ENCODE assay signal across 9 mouse cellular contexts in the genomic region with DNA sequence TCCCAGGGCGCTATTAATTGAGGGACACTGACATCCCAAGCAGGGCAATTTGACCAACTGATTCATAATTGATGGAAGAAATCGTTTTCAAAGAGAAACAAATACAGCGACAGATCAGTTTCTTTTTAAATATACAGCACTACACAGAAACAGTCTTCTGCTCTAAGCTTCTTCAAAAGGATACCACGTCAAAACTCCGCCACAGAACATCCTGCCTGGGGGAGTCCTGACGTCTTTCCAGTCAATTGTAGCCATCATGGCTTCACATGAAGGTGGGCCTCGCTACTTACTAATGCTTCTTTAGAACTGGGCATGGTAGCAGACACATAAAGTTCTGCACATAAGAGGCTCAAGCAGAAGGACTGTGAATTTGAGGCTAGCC. TPM values are rescaled to one million over a fixed set of nuclear protein-coding genes. Genes with fewer than 3 reads are reported as not detected.
DNase-seq lines count a peak whose midpoint lies in the region; ATAC-seq and TF ChIP-seq lines count a peak whose summit lies in the region.
"Had no signal": no experiment of that assay in that cellular context is flagged by ENCODE, and none has a peak within 500 bp of the region (broad histone marks: within the 10 kb centered on the region; RNA-seq: fewer than 3 reads in every experiment).

No protein-coding gene starts in this region.

- 0 out of 4 replicates have a peak, but pooled peaks of 1 of the 2 experiments have one; percentile 4 for TF ChIP-seq EP300 in MEL (IDR thresholded peaks at IDR 0.05; ENCODE audit: low read depth in 1 of 2, low read length in 2 of 2)

- WGBS in heart, embryonic 16.5 days, result 71% methylated on average over 7 of the region's 7 CpGs
- WGBS in hindbrain, embryonic 11.5 days, result 71% methylated on average over 7 of the region's 7 CpGs
- WGBS in midbrain, embryonic 15.5 days, result 49% methylated on average over 7 of the region's 7 CpGs

- H3K36me3 ChIP-seq in heart, embryonic 16.5 days (ENCODE audit: control insufficient read depth, insufficient read depth), result peaks cover 4% of the 10 kb centered on the region; the same call in 1 of the 2 replicates
- H3K36me3 ChIP-seq in MEL (ENCODE audit: control insufficient read depth in 1 of 2, insufficient read depth in 2 of 2, low read length in 2 of 2), result peaks cover 0 to 23% of the 10 kb centered on the region in 2 experiments; a peak in 2 of 4 replicates
- no peaks in the 10 kb centered on the region for H3K36me3 ChIP-seq in hindbrain, embryonic 11.5 days (ENCODE audit: control insufficient read depth, insufficient read depth, low read length)
- no peaks in the 10 kb centered on the region for H3K36me3 ChIP-seq in midbrain, embryonic 15.5 days (replicated peaks)

- H3K4me1 ChIP-seq in heart, embryonic 16.5 days (ENCODE audit: control insufficient read depth, insufficient read depth, low read length), result peaks cover 43% of the 10 kb centered on the region
- H3K4me1 ChIP-seq in MEL (ENCODE audit: control insufficient read depth in 1 of 2, insufficient read depth in 2 of 2, low read length in 2 of 2), result peaks cover 18 to 30% of the 10 kb centered on the region in 2 experiments
- peaks cover 7% of the 10 kb centered on the region for H3K4me1 ChIP-seq in hindbrain, embryonic 11.5 days (replicated peaks; ENCODE audit: control insufficient read depth, insufficient read depth, low read length)
- H3K4me1 ChIP-seq in midbrain, embryonic 15.5 days, result peaks cover 28% of the 10 kb centered on the region

- H3K4me2 ChIP-seq in heart, embryonic 16.5 days (ENCODE audit: low read depth, low read length), result peak overlapping the region; percentile 49
- H3K4me2 ChIP-seq in hindbrain, embryonic 11.5 days (replicated peaks; ENCODE audit: low read depth, low read length), result no peak overlapping the region
- 0 out of 2 replicates have a peak overlapping the region, but pooled peaks have one; percentile 40 for H3K4me2 ChIP-seq in midbrain, embryonic 15.5 days

- H3K27me3 ChIP-seq in heart, embryonic 16.5 days (ENCODE audit: control insufficient read depth, insufficient read depth, low read length), result no peaks in the 10 kb centered on the region
- H3K27me3 ChIP-seq in MEL (ENCODE audit: control insufficient read depth in 1 of 2, insufficient read depth in 2 of 2, low read length in 2 of 2), result no peaks in the 10 kb centered on the region
- no peaks in the 10 kb centered on the region for H3K27me3 ChIP-seq in hindbrain, embryonic 11.5 days (ENCODE audit: control insufficient read depth, insufficient read depth, low read length)
- no peaks in the 10 kb centered on the region for H3K27me3 ChIP-seq in midbrain, embryonic 15.5 days (replicated peaks)

- peaks cover 3% of the 10 kb centered on the region; the same call in 1 of the 2 replicates for H3K79me2 ChIP-seq in MEL (ENCODE audit: control insufficient read depth, insufficient read depth, low read length, poor library complexity)

- ATAC-seq in heart, embryonic 16.5 days (replicated peaks; ENCODE audit: extremely low read depth, insufficient read depth, low FRiP score), result no peak
- no peak for ATAC-seq in hindbrain, embryonic 11.5 days (ENCODE audit: low FRiP score)
- ATAC-seq in midbrain, embryonic 15.5 days (replicated peaks), result no peak

- H3K9me3 ChIP-seq in heart, embryonic 16.5 days (replicated peaks; ENCODE audit: control insufficient read depth, low read length), result no peaks in the 10 kb centered on the region
- H3K9me3 ChIP-seq in MEL (replicated peaks; ENCODE audit: insufficient read depth, low read length), result no peaks in the 10 kb centered on the region
- no peaks in the 10 kb centered on the region for H3K9me3 ChIP-seq in hindbrain, embryonic 11.5 days (ENCODE audit: control insufficient read depth, low read length)
- H3K9me3 ChIP-seq in midbrain, embryonic 15.5 days, result no peaks in the 10 kb centered on the region

- no peak for TF ChIP-seq CTCF in MEL (IDR thresholded peaks at IDR 0.05 in 2 of 3, conservative IDR thresholded peaks at IDR 0.05 in 1 of 3; ENCODE audit: control insufficient read depth in 1 of 3, insufficient read depth in 1 of 3, low read depth in 2 of 3, low read length in 3 of 3, poor library complexity in 1 of 3, severe bottlenecking in 1 of 3)

- peak overlapping the region; percentile 63; the same call in 1 of the 2 replicates for H3K9ac ChIP-seq in heart, embryonic 16.5 days (ENCODE audit: low read length)
- H3K9ac ChIP-seq in MEL (ENCODE audit: control insufficient read depth, low read depth, low read length, poor library complexity, severe bottlenecking), result peak overlapping the region; percentile 78
- H3K9ac ChIP-seq in hindbrain, embryonic 11.5 days (ENCODE audit: low read depth, low read length), result peak overlapping the region; percentile 15
- H3K9ac ChIP-seq in midbrain, embryonic 15.5 days, result peak overlapping the region; percentile 8; the same call in 1 of the 2 replicates

- TF ChIP-seq RAD21 in MEL (IDR thresholded peaks at IDR 0.05; ENCODE audit: low read depth, low read length), result no peak

- no peak overlapping the region for H3K4me3 ChIP-seq in heart, embryonic 16.5 days (ENCODE audit: low read length)
- peak overlapping the region; percentile 54 to 60 for H3K4me3 ChIP-seq in MEL (ENCODE audit: control insufficient read depth in 1 of 2, insufficient read depth in 1 of 2, low read depth in 2 of 2, low read length in 2 of 2)
- H3K4me3 ChIP-seq in hindbrain, embryonic 11.5 days (ENCODE audit: low read depth, low read length), result no peak overlapping the region
- no peak overlapping the region for H3K4me3 ChIP-seq in midbrain, embryonic 15.5 days

- H3K27ac ChIP-seq in heart, embryonic 16.5 days (ENCODE audit: low read length), result peak overlapping the region; percentile 91
- H3K27ac ChIP-seq in MEL (ENCODE audit: control insufficient read depth, low read depth, low read length), result peak overlapping the region; percentile 97
- H3K27ac ChIP-seq in hindbrain, embryonic 11.5 days (ENCODE audit: low read depth, low read length), result peak overlapping the region; percentile 69; the same call in 1 of the 2 replicates
- peak overlapping the region; percentile 72 for H3K27ac ChIP-seq in midbrain, embryonic 15.5 days

- DNase-seq in heart, postnatal 4 days, result no peak
- DNase-seq in MEL (ENCODE audit: low read depth, low spot score), result peak; percentile 72
- DNase-seq in hindbrain, embryonic 11.5 days (ENCODE audit: low spot score), result peak; percentile 22
- DNase-seq in cerebellum, postnatal 14 days, result no peak
- DNase-seq in spleen, postnatal 4 days (ENCODE audit: low spot score in 2 of 2), result no peak
- no peak for DNase-seq in right cerebral cortex, postnatal 10 days (ENCODE audit: low spot score in 2 of 2)
- DNase-seq: cerebellum, postnatal 36 days had no signal

- no peak for TF ChIP-seq POLR2A in MEL (IDR thresholded peaks at IDR 0.05; ENCODE audit: control insufficient read depth in 1 of 2, insufficient read depth in 1 of 2, low read depth in 1 of 2, low read length in 2 of 2, poor library complexity in 1 of 2)

TF ChIP-seq in MEL, 35 proteins besides CTCF, POLR2A, EP300 and RAD21:
- TF ChIP-seq TBP (IDR thresholded peaks at IDR 0.05; ENCODE audit: low read depth, low read length), result peak; percentile 22
- TF ChIP-seq MYB (IDR thresholded peaks at IDR 0.05; ENCODE audit: low read depth, low read length), result no peak
TF ChIP-seq in MEL: peak in this region for 1.

RNA-seq across cellular contexts. Expression of a gene that starts 26.0 kb away (rescaled TPM):
- 37.3 and 38.5 TPM in 2 replicates for polyA plus RNA-seq in heart, embryonic 16.5 days (2015; fragmentation: Nextera tagmentation; extraction: Ambion mirVana)
- 10 to 100 TPM; 23.1 to 26.3 TPM for total RNA-seq in heart, postnatal 4 days (2021)
- 9.7 and 10.2 TPM in 2 replicates for total RNA-seq in MEL (2012; rRNA removed)
- 10 to 100 TPM in 1 of 2 experiments, not detected in 1; 13.6 TPM for polyA plus RNA-seq in MEL (2012; ENCODE audit: insufficient read depth in 1 of 2, insufficient read length in 2 of 2, low read depth in 1 of 2, low replicate concordance in 2 of 2, missing spikeins in 1 of 2)
- polyA plus RNA-seq in hindbrain, embryonic 11.5 days (2014; fragmentation: Nextera tagmentation; extraction: Ambion mirVana), result 46.8 and 55.4 TPM in 2 replicates
- polyA plus RNA-seq in midbrain, embryonic 15.5 days (2015; fragmentation: Nextera tagmentation; extraction: Ambion mirVana), result 28.3 and 30.8 TPM in 2 replicates

RNA-seq across cellular contexts. Expression of a gene that starts 47.1 kb away (rescaled TPM):
- 4.5 and 6.3 TPM in 2 replicates for polyA plus RNA-seq in heart, embryonic 16.5 days (2015; fragmentation: Nextera tagmentation; extraction: Ambion mirVana)
- 10 to 100 TPM; 91.0 to 95.1 TPM for total RNA-seq in heart, postnatal 4 days (2021)
- total RNA-seq in MEL (2012; rRNA removed), result 3.7 and 3.9 TPM in 2 replicates
- 10 to 100 TPM in 1 of 2 experiments, not detected in 1; 11.3 TPM for polyA plus RNA-seq in MEL (2012; ENCODE audit: insufficient read depth in 1 of 2, insufficient read length in 2 of 2, low read depth in 1 of 2, low replicate concordance in 2 of 2, missing spikeins in 1 of 2)
- 5.5 and 6.9 TPM in 2 replicates for polyA plus RNA-seq in hindbrain, embryonic 11.5 days (2014; fragmentation: Nextera tagmentation; extraction: Ambion mirVana)
- polyA plus RNA-seq in midbrain, embryonic 15.5 days (2015; fragmentation: Nextera tagmentation; extraction: Ambion mirVana), result 2.3 TPM in 2 replicates

Comparison
In these comparisons a context has a peak if more than half of its experiments do, and no peak if none do; other contexts are left out.
1. H3K4me3 ChIP-seq: peak in MEL (2 of 2); none in heart, embryonic 16.5 days (single experiment), hindbrain, embryonic 11.5 days (single experiment) and midbrain, embryonic 15.5 days (single experiment).
2. H3K9ac ChIP-seq: peak in every context shown above with its lines; median percentile 78 in MEL; 63 in heart, embryonic 16.5 days; 15 in hindbrain, embryonic 11.5 days; 8 in midbrain, embryonic 15.5 days.
3. DNase-seq: peak in MEL (single experiment) and hindbrain, embryonic 11.5 days (single experiment); none in heart, postnatal 4 days (single experiment), cerebellum, postnatal 14 days (0 of 2), spleen, postnatal 4 days (0 of 2) and right cerebral cortex, postnatal 10 days (0 of 2).
4. Peak in every context shown above with its lines, with median percentiles within 50 percentile points of each other: H3K27ac ChIP-seq.